Mouse (Mus musculus) liver, adult 2 months (tissue): Measurements from ENCODE around the gene Prrc2c.

ENCODE experiments used
- CTCF ChIP-seq: fragments of 200-500 bp; IDR thresholded peaks from 2 replicates; pipeline ENCODE4 v1.5.1; 2011; ENCODE audit warnings: low read depth, low read length, control low read depth
- POLR2A ChIP-seq: fragments of 200-500 bp; IDR thresholded peaks from 2 replicates; pipeline ENCODE4 v1.6.1; 2011; ENCODE audit warnings: low read length, control low read depth; ENCODE audit not compliant: insufficient read depth; ENCODE audit errors: extremely low read depth

DNA sequence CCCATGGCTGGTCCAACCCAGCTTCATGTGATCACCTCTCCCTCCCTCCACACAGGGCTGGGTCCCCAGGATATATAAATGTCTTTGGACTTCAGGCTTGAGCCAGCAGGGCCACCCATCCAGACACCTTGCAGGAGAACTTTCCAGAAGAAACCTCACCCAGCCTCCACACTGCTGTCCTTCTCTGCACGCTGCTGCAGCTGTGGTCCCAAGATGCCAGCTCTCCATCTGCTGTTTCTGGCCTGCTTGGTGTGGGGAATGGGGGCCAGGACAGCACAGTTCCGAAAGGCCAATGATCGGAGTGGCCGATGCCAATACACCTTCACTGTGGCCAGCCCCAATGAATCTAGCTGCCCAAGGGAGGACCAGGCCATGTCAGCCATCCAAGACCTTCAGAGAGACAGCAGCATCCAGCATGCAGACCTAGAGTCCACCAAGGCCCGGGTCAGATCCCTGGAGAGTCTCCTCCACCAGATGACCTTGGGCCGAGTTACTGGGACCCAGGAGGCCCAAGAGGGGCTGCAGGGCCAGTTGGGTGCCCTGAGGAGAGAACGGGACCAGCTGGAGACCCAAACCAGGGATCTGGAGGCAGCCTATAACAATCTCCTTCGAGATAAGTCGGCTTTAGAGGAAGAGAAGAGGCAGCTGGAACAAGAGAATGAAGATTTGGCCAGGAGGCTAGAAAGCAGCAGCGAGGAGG lies 101.2 kb downstream of the Prrc2c start, which contains the start of gene Myoc:
- TF ChIP-seq POLR2A, result no peak
- TF ChIP-seq CTCF, result no peak
